Mouse (Mus musculus) telencephalon, adult 2 months (tissue): ENCODE data around the gene Lrrc43.
"Not testable (repeated sequence)": the region's sequence is repeated elsewhere in the genome, so short reads cannot be mapped to it uniquely, and the experiment has no call there.

Experiments used
- DNase-seq: peaks from one replicate; pipeline ENCODE4 v3.0.0-alpha.2; 2011; ENCODE audit warnings: low read depth, low spot score

The Lrrc43 gene

GRCm38 (mm10) chr5:123489112-123489785, at the start of gene Lrrc43, which contains the start of gene Il31:
TSS of gene Lrrc43 (plus strand) at chr5:123489305.
TSS of gene Il31 (minus strand) at chr5:123489489.
- DNase-seq: no peak

GRCm38 (mm10) chr5:123439312-123439711, 49.8 kb upstream of the Lrrc43 start:
- DNase-seq: no peak

GRCm38 (mm10) chr5:123439941-123440340, 49.2 kb upstream of the Lrrc43 start:
- DNase-seq: no peak

- DNase-seq: no peak
These were observed 48.4 kb upstream of the Lrrc43 start for GRCm38 (mm10) chr5:123440664-123441063.

- DNase-seq: no peak
These were observed 46.8 kb upstream of the Lrrc43 start for GRCm38 (mm10) chr5:123442283-123442682.

GRCm38 (mm10) chr5:123444069-123444468, 45.0 kb upstream of the Lrrc43 start:
- DNase-seq: peak; percentile 56

- no peak for DNase-seq
These were observed 44.2 kb upstream of the Lrrc43 start for GRCm38 (mm10) chr5:123444849-123445334.

GRCm38 (mm10) chr5:123451886-123452285, 37.2 kb upstream of the Lrrc43 start:
- no peak for DNase-seq

GRCm38 (mm10) chr5:123461420-123461819, 27.7 kb upstream of the Lrrc43 start:
- no peak for DNase-seq

GRCm38 (mm10) chr5:123464638-123465037, 24.5 kb upstream of the Lrrc43 start:
- no peak for DNase-seq

- DNase-seq: no peak
These were observed 18.2 kb upstream of the Lrrc43 start for GRCm38 (mm10) chr5:123470784-123471400.

- DNase-seq: no peak
These were observed 15.3 kb upstream of the Lrrc43 start for GRCm38 (mm10) chr5:123473817-123474216.

GRCm38 (mm10) chr5:123487659-123488395, 1.3 kb upstream of the Lrrc43 start:
- DNase-seq: no peak

GRCm38 (mm10) chr5:123489935-123490334, 830 bp downstream of the Lrrc43 start:
- no peak for DNase-seq

GRCm38 (mm10) chr5:123499717-123500116, 10.6 kb downstream of the Lrrc43 start:
- DNase-seq: peak; percentile 45

- no peak for DNase-seq
These were observed 12.9 kb downstream of the Lrrc43 start for GRCm38 (mm10) chr5:123501973-123502372.

- peak; percentile 64 for DNase-seq
These were observed 19.0 kb downstream of the Lrrc43 start for GRCm38 (mm10) chr5:123507936-123508723.

- DNase-seq: no peak
These were observed 19.8 kb downstream of the Lrrc43 start for GRCm38 (mm10) chr5:123508921-123509320.

- DNase-seq: no peak
These were observed 21.1 kb downstream of the Lrrc43 start, which contains the start of gene B3gnt4 for GRCm38 (mm10) chr5:123510160-123510559. TSS of gene B3gnt4 (plus strand) at chr5:123510460.

- DNase-seq: not testable (repeated sequence)
These were observed 22.3 kb downstream of the Lrrc43 start for GRCm38 (mm10) chr5:123511426-123511825.

GRCm38 (mm10) chr5:123512102-123512501, 23.0 kb downstream of the Lrrc43 start:
- no peak for DNase-seq
